Mouse (Mus musculus): ENCODE data around the gene Tdrd5. TPM values are rescaled to one million over a fixed set of nuclear protein-coding genes. Genes with fewer than 3 reads are reported as not detected.

Gene Tdrd5
- total and polyA plus RNA-seq, 2 experiments from 2014 or later: 0.93 to 1.3 TPM

DNA sequence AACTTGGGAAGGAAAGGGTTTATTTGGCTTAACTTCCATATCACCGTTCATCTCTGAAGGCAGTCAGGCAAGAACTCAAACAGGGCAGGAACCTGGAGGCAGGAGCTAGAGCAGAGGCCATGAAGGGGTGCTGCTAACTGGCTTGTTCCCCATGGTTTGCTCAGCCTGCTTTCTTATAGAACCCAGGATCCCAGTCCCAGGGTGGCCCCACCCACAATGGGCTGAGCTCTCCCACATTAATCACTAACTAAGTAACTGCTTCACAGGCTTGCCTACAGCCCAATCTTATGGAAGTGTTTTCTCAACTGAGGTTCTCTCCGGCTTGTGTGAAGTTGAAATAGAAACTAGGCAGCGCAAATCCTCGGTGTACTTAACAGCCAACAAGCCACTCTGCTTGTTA is 74.7 kb downstream of the Tdrd5 start:
- H3K9ac ChIP-seq (replicated peaks; ENCODE audit: low read length, poor library complexity, severe bottlenecking): no peak overlapping the region
- no peak overlapping the region for H3K4me2 ChIP-seq (ENCODE audit: low read depth, low read length, poor library complexity, severe bottlenecking)
- H3K4me3 ChIP-seq (ENCODE audit: low read depth, low read length): no peak overlapping the region
- 89% methylated on average over 4 of the region's 4 CpGs for WGBS
- H3K9me3 ChIP-seq (ENCODE audit: low read length): no peaks in the 10 kb centered on the region
- H3K27ac ChIP-seq (ENCODE audit: low read depth, low read length): no peak overlapping the region
- no peak for ATAC-seq (ENCODE audit: low FRiP score)
- no peaks in the 10 kb centered on the region for H3K27me3 ChIP-seq (ENCODE audit: insufficient read depth, low read length)
- no peak for DNase-seq (ENCODE audit: low spot score)
- TF ChIP-seq CTCF (IDR thresholded peaks at IDR 0.05): no peak
- no peaks in the 10 kb centered on the region for H3K4me1 ChIP-seq (ENCODE audit: insufficient read depth, low read length)
- no peaks in the 10 kb centered on the region for H3K36me3 ChIP-seq (ENCODE audit: insufficient read depth, low read length)

DNA sequence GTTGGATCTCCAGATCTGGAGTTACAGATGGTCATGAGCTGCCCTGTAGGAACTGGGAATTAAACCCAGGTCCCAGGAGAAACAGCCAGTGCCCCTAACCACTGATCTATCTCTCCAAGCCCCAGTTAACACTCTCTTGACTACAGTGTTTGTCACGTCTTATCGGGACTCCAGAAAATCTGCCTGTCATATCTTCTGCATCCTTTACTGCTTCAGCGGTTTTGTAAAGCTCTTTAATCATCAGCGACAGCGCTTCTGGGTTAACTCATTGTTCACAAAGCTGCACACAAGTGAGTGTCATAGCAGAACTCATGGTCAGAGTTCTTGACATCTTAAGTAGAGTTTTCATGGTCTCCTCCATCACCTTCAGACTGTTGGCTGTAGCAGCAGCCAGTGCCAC is 76.6 kb downstream of the Tdrd5 start:
- WGBS: 62% methylated on average over 5 of the region's 5 CpGs
- TF ChIP-seq CTCF (IDR thresholded peaks at IDR 0.05): no peak
- no peaks in the 10 kb centered on the region for H3K36me3 ChIP-seq (ENCODE audit: insufficient read depth, low read length)

DNA sequence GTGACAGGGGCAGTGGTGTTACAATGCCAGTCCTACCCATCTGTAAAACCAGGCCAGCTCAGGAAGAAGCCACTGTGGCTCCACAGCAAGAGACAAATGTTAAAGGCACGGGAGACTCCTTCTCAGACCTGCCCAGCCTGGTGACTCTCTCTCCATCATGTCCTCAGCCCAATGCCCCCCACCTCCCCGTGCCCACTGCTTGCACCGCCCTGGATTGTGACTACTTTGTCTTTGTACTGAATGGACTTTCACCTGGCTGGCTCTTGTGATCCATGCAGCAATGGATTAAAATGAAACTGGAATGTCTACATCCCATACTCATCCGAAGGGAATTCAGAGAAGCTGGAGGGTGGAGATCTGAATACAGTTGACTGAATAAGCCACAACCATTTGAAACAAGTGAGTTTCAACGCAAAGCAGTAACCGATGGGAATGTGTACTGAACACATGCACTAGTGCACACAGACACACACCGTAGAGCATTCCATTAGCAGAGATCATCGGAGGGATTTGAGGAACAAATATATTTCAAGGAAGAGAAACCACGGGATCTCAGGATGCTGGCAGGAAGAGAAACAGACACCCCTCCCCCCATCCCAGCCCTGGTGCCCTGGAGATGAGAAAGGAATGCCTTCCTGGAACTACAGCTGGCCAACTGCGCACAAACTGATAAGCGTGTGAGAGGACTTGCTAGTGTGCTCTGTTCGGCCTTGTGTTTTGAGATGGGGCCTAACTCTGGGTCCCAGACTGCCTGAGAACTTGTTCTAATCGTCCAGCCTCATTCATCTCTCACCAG is 81.1 kb downstream of the Tdrd5 start:
- H3K27me3 ChIP-seq (ENCODE audit: insufficient read depth, low read length): no peaks in the 10 kb centered on the region
- no peaks in the 10 kb centered on the region; the same call in 1 of the 2 replicates for H3K4me1 ChIP-seq (ENCODE audit: insufficient read depth, low read length)
- H3K36me3 ChIP-seq (ENCODE audit: insufficient read depth, low read length): no peaks in the 10 kb centered on the region
- no peak for TF ChIP-seq CTCF (IDR thresholded peaks at IDR 0.05)
- 28% methylated on average over 13 of the region's 13 CpGs for WGBS
- no peak overlapping the region for H3K4me3 ChIP-seq (ENCODE audit: low read depth, low read length)
- DNase-seq (ENCODE audit: low spot score) (no peak), ATAC-seq (ENCODE audit: low FRiP score) (no peak)
- H3K27ac ChIP-seq (ENCODE audit: low read depth, low read length): no peak overlapping the region
- H3K4me2 ChIP-seq (ENCODE audit: low read depth, low read length, poor library complexity, severe bottlenecking): no peak overlapping the region
- H3K9me3 ChIP-seq (ENCODE audit: low read length): no peaks in the 10 kb centered on the region
- H3K9ac ChIP-seq (replicated peaks; ENCODE audit: low read length, poor library complexity, severe bottlenecking): no peak overlapping the region

More for the DNA sequence above, 76.6 kb downstream of the Tdrd5 start:
- Histone ChIP-seq H3K4me2 (ENCODE audit: low read depth, low read length, poor library complexity, severe bottlenecking) (no peak overlapping the region), H3K4me1 (ENCODE audit: insufficient read depth, low read length) (no peaks in the 10 kb centered on the region; the same call in 1 of the 2 replicates), H3K27me3 (ENCODE audit: insufficient read depth, low read length) (no peaks in the 10 kb centered on the region), H3K27ac (ENCODE audit: low read depth, low read length) (no peak overlapping the region), H3K9me3 (ENCODE audit: low read length) (no peaks in the 10 kb centered on the region), H3K4me3 (ENCODE audit: low read depth, low read length) (no peak overlapping the region), H3K9ac (replicated peaks; ENCODE audit: low read length, poor library complexity, severe bottlenecking) (no peak overlapping the region)
- no peak for DNase-seq (ENCODE audit: low spot score)
- no peak for ATAC-seq (ENCODE audit: low FRiP score)

DNA sequence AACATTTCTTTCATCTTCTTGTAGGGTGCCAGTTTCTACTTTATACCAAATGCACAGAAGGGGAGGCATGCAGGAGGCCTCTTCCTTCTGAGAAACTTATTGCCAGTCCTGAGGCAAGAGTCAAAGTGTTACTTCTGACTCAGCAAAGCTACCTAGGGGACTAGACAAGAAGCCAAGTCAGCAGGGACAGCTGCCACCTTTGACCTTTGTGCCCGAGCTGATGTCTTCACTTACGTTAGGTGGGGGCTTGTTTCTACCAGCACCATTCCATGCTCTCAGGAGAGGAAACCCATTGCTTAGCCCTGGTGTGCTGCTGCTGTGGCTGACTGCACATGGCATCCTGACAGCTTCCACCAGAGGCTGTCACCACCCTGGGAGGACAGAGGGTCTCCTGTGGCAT is 82.1 kb downstream of the Tdrd5 start:
- no peak for DNase-seq (ENCODE audit: low spot score)
- Histone ChIP-seq H3K9me3 (ENCODE audit: low read length) (no peaks in the 10 kb centered on the region), H3K4me1 (ENCODE audit: insufficient read depth, low read length) (no peaks in the 10 kb centered on the region; the same call in 1 of the 2 replicates), H3K36me3 (ENCODE audit: insufficient read depth, low read length) (no peaks in the 10 kb centered on the region), H3K9ac (replicated peaks; ENCODE audit: low read length, poor library complexity, severe bottlenecking) (no peak overlapping the region), H3K27ac (ENCODE audit: low read depth, low read length) (no peak overlapping the region), H3K27me3 (ENCODE audit: insufficient read depth, low read length) (no peaks in the 10 kb centered on the region), H3K4me3 (ENCODE audit: low read depth, low read length) (no peak overlapping the region), H3K4me2 (ENCODE audit: low read depth, low read length, poor library complexity, severe bottlenecking) (no peak overlapping the region)
- TF ChIP-seq CTCF (IDR thresholded peaks at IDR 0.05): no peak
- no peak for ATAC-seq (ENCODE audit: low FRiP score)
- 47% methylated on average over 2 of the region's 2 CpGs for WGBS

DNA sequence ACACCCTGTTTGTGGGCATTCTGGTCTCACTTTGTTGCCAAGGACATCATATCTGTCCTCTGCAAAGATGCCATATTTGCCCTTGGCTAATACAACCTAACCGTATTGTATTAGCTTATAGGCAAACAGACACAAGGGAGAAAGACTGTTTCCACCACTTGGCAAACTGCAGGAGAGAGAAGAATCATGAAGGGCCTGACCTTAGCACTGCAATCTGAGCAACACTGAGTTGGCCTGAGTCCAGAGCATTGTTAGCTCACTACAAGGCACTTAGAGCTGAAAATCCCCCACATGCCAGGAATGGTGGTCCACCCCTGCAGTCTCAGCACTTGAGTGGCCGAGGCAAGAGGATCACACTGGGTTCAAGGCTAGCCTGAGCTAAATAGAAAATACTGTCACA is 84.9 kb downstream of the Tdrd5 start:
- H3K4me3 ChIP-seq (ENCODE audit: low read depth, low read length): no peak overlapping the region
- H3K4me1 ChIP-seq (ENCODE audit: insufficient read depth, low read length): no peaks in the 10 kb centered on the region; the same call in 1 of the 2 replicates
- DNase-seq (ENCODE audit: low spot score): no peak
- 77% methylated on average over 2 of the region's 2 CpGs for WGBS
- H3K4me2 ChIP-seq (ENCODE audit: low read depth, low read length, poor library complexity, severe bottlenecking): no peak overlapping the region
- H3K27me3 ChIP-seq (ENCODE audit: insufficient read depth, low read length): no peaks in the 10 kb centered on the region
- H3K9me3 ChIP-seq (ENCODE audit: low read length): no peaks in the 10 kb centered on the region
- H3K27ac ChIP-seq (ENCODE audit: low read depth, low read length): no peak overlapping the region
- H3K9ac ChIP-seq (replicated peaks; ENCODE audit: low read length, poor library complexity, severe bottlenecking): no peak overlapping the region
- TF ChIP-seq CTCF (IDR thresholded peaks at IDR 0.05): no peak
- ATAC-seq (ENCODE audit: low FRiP score): no peak
- H3K36me3 ChIP-seq (ENCODE audit: insufficient read depth, low read length): no peaks in the 10 kb centered on the region

DNA sequence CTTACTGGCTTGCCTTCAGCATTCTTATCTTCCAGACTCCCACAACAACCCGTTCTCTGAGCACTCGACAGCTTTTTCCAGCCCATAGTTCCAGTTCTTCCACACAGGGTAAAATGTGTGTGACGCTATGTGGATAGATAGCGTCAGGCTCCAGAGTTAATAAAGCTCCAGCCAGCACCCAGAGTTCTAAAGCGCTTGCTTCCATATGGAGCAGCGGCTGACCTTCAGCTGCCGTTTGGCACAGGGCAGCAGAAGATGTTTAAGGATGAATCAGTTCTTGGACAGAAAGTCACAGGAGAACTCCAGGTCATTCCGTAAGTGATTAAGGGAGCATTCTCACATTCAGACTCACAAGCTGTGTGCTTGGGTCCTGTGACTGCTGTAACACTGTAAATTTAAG is 85.5 kb downstream of the Tdrd5 start:
- Histone ChIP-seq H3K27ac (ENCODE audit: low read depth, low read length) (no peak overlapping the region), H3K9ac (replicated peaks; ENCODE audit: low read length, poor library complexity, severe bottlenecking) (no peak overlapping the region), H3K4me1 (ENCODE audit: insufficient read depth, low read length) (no peaks in the 10 kb centered on the region; the same call in 1 of the 2 replicates), H3K36me3 (ENCODE audit: insufficient read depth, low read length) (no peaks in the 10 kb centered on the region), H3K27me3 (ENCODE audit: insufficient read depth, low read length) (no peaks in the 10 kb centered on the region), H3K9me3 (ENCODE audit: low read length) (no peaks in the 10 kb centered on the region), H3K4me3 (ENCODE audit: low read depth, low read length) (no peak overlapping the region), H3K4me2 (ENCODE audit: low read depth, low read length, poor library complexity, severe bottlenecking) (no peak overlapping the region)
- TF ChIP-seq CTCF (IDR thresholded peaks at IDR 0.05): no peak
- ATAC-seq (ENCODE audit: low FRiP score) (no peak), DNase-seq (ENCODE audit: low spot score) (no peak)
- WGBS: 78% methylated on average over 8 of the region's 8 CpGs

Measured in midbrain, postnatal 0 days (tissue).